Mouse (Mus musculus) cerebellum, postnatal 10 days (tissue): ENCODE results near the gene Olfr773.
A peak's percentile ranks its signal among the peaks of the same experiment; 100 is the strongest.
"Not testable (repeated sequence)": the region's sequence is repeated elsewhere in the genome, so short reads cannot be mapped to it uniquely, and the experiment has no call there.

Source experiments
- DNase-seq, 2 experiments: peaks; one replicate each; pipeline ENCODE4 v3.0.0; 2021; ENCODE audit warnings: mixed read lengths in 2 of 2

Gene Olfr773

GRCm38 (mm10) chr10:129187319-129187718 is at the start of gene Olfr773:
Gene Olfr773, minus strand, starts transcription at chr10:129187419.
- DNase-seq = not testable (repeated sequence)

- DNase-seq = no peak
These were observed 48.7 kb upstream of the Olfr773 start, which contains the start of gene Olfr774 for GRCm38 (mm10) chr10:129235904-129236303. Gene Olfr774, plus strand, starts transcription at chr10:129236204.

DNA sequence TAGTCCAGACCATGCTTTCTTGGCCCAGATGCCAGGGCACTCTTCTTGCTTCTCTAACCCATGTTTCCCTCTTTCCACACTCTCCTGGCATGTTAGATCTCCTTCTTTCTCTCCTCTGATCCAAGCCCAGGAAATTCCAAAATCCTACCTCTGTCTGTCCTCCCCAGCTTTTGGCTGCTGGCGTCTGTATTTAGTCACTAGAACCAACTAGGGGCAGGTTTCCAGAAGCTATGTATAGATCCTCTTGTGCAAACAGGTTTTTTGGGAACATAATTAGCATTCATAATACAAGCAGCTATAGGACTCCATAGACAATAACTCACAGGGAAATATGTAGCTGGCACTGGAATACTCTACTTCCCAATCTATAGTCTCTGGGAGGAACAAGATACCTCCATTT is 43.5 kb upstream of the Olfr773 start:
- no peak for DNase-seq

DNA sequence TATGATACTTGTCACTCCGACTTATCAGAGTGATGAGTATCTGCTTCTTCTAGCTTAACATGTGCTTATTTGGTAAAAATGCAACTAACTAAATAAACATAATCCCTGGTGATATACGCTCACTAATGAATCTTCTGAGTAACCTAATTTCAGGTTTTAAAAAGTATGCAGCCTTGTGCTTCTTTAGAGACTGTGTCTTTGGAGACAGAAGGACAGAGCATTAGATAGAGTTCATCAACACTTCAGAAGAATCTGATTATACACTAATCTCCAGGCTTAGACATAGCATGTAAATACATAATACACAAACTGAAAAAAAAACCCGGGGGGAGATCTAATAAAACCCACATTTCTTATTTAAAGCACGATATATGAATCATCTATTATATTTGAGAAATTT is 9.4 kb downstream of the Olfr773 start, which contains the start of gene Olfr772:
Gene Olfr772 (minus strand): TSS at position 101 of the 400 bp plus-strand sequence.
- not testable (repeated sequence) for DNase-seq

GRCm38 (mm10) chr10:129164651-129165050 is 22.6 kb downstream of the Olfr773 start, which contains the start of gene Olfr771:
Gene Olfr771, minus strand, starts transcription at chr10:129164751.
- no peak for DNase-seq

DNA sequence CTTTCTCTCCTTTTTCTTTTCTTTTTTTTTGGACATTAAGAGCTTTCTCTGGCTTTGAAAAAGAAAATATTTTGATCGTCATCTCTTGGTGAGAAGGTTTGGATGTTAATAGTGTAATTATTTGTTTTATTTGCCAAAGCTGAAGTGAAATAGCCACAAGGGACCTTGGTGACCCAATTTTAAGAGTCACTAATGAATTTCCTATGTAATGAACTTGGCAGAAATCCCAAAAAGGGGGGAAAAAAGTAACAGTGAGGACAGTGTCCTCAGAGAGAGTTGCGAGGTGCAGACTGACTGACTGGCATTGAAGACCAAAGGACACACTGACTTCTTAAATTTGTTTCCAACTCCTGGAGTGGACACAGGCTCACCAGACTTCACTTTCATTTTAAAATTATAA is 48.3 kb downstream of the Olfr773 start, which contains the start of gene Olfr770:
Gene Olfr770 (minus strand): TSS at position 101 of the 400 bp plus-strand sequence.
- DNase-seq = peak in 1 of 2 experiments; percentile 3
